Mouse (Mus musculus): ENCODE measurements at regions not wholly inside any gene's neighbourhood (a gene's known extent, or its start where the extent isn't known, plus 50 kb on each side); places are given as distances from the start of the nearest gene placed in this dataset.

DNA sequence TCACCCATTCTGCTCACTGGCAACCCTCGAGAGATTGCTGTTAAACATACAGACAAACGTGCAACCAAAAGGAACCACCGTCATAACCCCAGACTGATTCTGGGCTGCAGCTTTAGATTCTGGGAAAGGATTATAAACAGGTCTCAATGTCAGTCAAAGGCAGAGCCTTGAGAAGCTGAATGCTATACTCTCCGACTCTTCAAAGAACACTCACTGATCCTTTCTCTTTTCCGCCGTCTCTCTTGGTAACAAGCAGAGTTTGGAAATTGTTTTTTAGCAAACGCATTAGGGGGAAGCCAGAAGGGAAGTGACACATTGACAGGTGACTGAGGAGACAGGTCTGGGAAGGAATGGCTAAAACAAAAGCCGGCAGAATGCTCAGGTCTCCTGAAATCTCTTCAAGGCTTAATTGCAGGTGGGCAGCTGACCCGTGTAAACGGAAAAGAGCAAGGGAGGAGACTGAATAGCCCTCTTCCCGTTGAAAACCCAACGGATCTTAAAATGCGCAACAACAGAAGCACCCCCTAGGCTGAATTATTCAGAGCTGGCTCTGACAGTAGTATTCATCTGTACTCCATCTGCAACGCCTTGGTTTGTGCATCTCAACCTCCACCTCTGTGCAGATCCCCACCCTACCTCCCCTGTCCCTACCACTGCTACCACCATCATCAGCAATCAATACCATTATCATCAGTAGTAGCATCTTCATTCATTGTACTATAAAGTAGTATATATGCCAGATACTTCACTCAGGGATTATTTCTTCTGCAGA lies 219.6 kb downstream of the Tmem38b start:
- DNase-seq (ENCODE audit: low spot score): no peak

DNA sequence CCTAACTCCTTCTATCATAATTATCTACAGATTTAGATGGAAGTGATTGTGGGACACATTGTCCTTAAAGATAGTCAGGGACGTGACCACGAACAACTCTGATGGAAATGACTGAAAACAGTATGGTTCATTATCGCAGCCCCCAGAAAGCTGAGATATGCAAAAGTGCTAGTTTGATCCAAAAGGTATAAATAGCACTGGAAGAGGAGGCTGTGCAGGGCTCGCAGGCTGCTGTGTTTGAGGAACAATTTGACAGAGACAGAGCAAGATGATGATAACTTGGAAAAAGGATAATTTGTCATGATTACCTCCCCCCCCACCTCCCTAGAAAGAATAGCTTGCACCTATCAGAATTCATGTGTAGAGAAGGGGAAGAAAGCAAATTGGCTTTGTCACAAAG lies 238.5 kb downstream of the Tmem38b start:
- DNase-seq (ENCODE audit: low spot score): no peak

DNA sequence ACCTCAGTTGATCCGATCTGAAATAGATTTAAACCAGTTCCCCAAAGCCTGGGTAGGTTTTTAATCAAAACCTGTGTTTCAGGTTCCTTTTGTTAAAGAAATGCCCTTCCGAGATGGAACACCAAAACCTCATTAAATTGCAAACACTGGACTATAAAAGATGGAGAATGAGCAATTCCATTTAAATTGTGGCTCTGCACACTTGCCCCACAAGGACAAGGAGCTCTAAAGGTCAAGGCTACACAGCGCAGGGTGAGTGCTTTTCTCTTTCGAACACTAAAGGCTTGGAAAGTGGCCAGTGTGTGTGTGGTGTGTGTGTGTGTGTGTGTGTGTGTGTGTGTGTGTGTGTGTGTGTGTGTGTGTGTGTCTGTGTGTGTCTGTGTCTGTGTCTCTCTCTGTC lies 246.1 kb downstream of the Tmem38b start:
- no peak for DNase-seq (ENCODE audit: low spot score)

DNA sequence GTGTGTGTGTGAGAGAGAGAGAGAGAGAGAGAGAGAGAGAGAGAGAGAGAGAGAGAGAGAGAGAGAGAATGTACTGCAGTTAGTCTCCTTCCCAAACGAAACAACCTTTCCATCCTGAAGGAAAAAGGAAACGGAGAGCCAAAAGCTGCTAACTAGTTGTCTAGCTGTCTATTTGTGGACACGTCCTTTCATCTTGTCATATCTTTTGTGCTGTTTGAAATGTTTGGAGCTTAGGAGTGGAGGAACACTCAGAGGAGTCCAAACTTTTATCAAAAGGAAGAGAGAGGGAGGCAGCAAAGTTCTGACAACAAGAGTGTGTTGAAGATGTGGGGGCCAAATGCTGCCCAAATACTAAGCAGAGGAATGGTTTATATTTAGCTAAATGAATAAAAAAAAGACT lies 246.6 kb downstream of the Tmem38b start:
- no peak for DNase-seq (ENCODE audit: low spot score)

DNA sequence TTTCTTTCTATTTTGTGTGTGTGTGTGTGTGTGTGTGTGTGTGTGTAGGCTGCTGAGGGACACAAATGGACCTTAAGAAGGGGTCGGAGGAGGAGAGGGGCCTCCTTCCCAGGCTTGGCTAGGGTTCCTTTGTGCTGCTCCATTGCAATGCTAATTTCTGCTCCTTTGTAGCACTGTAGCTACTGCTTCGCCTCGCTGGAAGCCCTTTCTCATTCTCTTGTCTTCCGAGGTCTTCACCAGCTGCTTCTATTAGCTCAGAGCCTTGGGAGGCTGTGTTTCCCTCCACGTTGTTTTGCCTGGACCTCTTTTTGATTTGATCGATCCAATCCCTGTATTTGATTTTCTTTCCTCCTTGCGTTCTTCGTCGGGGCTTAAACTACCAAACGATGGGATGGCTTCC lies 247.1 kb downstream of the Tmem38b start:
- no peak for DNase-seq (ENCODE audit: low spot score)

DNA sequence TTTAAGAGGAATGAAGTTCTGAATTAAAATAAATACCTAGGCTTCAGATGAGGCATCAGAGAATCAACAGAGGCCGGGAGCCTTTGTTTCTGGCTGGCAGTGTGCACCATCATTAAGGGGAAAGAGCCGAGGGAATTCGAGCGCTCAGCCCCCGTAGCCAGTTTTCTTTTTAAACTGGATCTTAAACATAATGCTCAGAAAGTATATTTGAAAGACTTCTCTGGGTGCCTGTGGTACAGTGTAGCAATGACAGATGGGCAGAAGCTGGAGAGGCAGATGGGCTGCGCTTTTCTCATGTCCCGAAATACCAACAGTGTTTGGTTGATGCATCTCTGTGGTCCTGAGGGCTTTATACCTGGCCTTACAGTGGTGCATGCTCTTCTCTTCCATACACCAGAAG lies 247.6 kb downstream of the Tmem38b start:
- DNase-seq (ENCODE audit: low spot score): peak; percentile 59

DNA sequence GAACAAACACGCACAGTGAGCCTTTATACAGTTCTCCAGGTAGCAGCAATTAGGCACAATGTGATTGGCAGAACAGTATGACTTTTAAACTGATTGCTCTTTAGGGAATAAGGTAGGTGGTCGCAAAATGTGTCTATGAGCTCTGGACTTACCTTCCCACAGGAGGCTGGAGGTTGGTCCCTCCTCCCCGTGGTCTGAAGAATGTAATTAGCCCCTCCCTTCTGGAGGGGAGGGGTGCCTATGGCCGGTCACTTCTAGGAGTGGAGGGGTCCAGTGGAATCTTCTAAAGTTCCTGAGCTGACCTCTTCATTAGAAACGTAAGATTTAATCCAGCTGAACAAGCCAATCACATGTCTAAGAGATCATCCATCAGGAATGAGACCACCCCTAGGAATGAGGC lies 248.4 kb downstream of the Tmem38b start:
- no peak for DNase-seq (ENCODE audit: low spot score)

DNA sequence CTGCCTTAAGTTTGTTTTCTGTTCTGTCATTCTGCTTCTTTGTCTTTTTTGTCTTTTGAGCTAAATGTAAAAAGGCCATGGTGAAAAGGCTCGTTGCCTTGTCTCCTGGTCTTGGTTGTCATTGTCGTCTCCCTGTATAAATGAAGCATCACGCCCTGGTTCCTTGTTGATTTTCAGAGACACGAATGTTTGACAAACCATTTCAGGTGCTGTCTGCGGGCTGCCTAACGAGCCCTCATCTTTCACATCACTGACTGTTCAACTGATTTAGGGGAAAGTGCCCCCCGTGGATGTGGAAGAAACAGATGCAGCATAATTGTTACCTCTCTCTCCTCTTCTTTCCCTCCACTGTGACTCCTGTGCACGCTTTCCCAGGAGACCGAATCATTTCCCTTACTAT lies 254.7 kb downstream of the Tmem38b start:
- DNase-seq (ENCODE audit: low spot score): no peak

DNA sequence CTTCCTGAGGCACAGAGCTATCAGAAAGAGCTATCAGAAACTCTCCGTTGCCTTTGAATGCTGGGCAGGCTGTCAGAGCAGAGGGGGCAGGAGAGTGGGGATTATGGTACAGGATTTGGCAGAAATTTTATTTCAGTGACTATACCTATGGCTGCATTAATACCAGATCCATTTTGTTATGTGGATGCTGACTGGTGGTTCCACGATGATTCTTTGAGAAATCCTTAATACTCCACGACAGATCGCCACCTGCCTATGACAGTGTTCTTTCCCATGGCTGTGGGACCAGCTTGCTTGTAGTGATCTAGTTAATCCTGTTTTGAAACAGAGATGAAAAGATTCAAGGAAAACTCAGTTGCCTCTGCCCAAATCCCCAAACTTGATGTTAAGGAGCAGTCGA lies 255.6 kb downstream of the Tmem38b start:
- DNase-seq (ENCODE audit: low spot score): no peak

DNA sequence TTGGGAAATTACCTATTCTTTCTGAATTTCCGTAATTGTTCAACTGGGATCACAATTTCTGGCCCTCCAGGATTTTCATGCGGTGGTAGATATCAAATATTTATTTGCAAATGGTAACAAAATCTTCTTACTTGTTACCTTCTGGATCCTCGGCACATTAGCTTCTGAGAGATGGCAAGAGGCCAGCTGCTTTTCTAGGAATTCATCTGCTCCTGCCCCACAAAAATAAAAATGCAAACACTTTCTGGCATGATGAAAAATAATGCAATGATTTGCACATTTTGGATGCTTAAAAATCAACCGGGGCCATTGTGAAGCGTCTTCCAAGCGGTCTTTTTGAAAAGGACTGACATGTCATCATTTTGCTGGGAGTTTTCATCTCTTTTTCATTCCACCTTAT lies 258.9 kb downstream of the Tmem38b start:
- no peak for DNase-seq (ENCODE audit: low spot score)

DNA sequence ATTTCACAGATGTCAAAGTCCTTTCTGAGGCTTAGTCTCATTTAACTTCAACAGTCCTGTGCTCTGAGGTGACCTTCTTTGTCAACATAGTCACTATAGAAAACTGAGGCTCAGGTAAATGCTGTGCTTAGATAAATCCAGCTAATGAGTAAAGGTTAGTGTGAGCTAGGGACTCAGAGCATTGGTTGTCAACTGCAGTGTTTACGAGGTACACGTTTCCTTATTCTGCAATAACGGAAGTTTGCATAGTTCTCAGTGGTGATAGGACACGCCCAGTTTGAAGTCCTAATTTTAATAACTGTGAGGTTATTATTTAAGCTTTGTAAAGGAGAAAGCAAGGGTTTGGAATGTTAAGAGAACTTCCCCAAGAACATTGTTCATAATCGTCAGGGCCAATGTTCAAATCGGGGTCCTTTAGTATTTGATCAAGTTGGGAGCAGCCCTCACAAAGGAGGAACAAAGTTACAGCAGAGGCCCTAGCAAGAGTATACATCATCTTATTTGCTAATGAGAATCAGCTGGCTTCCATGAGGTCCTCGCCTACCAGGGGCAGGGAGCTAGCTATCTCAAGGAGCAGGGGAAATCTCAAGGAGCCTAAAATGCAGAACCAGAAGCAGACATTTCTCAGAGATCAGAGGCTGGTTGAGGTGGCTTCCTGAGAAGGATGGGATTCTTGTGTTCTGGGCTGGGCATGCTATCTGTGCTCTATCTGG lies 268.6 kb downstream of the Tmem38b start:
- DNase-seq (ENCODE audit: low spot score): no peak

DNA sequence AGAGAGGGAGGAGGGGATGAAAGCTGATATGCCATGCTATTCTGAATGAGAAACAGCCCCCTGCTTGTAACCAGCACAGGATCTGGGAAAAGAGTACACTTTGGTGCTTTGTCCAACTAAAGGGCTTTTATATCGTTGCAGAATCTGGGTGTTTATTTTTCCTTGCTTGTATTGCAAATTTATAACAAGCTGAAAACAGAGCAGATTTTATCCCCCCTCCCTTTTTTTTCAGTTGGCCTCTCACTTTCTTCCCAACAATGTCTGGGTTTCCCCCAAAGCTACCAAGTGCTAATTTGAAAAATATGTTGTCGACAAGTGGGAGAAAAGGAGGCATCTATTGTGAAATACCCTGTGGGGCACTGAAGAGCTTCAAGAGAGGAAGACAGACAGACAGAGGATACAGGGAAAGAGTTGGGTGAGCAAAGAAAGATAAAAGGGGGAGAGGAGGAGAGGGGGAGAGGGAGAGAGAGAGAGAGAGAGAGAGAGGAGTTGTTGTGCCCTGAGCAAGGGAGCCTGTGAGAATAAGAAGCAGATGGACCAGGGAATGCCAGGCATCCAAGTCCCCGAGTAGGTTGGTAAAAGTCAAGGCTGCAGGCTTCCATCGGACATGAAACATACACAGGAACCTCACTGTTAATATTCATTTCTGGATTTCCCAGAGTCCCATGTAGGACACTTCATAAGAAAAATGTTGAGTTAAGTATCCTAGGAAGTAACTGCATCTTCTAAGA lies 269.5 kb downstream of the Tmem38b start:
- no peak for DNase-seq (ENCODE audit: low spot score)

DNA sequence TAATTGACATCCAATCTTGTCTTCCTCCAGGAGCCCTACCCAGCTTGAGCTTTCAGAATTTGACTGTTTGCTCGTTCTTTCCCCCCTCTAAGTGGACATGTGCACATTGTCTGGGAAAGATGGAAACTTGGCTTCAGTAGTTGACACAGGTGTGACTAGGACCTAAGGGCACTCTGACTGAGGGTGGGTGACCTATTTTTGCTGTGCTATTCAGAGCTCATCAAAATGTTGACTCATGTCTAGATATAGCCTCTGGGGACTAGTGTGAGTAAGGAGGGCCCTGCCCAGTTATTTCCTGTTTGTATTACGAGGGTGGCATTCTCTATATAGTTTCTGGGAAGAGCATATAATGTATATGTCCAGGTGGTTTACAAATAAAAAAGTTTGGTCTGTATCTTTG lies 271.7 kb downstream of the Tmem38b start:
- DNase-seq (ENCODE audit: low spot score): no peak

DNA sequence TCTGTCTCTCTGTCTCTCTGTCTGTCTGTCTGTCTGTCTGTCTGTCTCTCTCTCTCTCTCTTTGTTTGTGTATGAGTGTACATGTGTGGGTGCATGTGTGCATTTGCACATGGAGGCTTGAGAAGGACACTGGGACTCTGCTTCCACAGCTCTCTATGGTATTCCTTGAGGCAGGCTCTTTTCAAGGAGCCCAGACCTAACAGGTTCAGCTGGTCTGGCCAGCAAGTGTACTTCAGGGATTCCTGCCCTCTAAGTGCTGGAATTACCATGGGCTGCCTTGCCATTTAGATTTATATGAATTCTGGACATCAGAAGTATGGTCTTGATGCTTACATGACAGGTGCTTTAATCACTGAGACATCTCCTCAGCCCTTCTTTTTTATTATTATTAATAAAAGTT lies 274.4 kb downstream of the Tmem38b start:
- DNase-seq (ENCODE audit: low spot score): no peak

DNA sequence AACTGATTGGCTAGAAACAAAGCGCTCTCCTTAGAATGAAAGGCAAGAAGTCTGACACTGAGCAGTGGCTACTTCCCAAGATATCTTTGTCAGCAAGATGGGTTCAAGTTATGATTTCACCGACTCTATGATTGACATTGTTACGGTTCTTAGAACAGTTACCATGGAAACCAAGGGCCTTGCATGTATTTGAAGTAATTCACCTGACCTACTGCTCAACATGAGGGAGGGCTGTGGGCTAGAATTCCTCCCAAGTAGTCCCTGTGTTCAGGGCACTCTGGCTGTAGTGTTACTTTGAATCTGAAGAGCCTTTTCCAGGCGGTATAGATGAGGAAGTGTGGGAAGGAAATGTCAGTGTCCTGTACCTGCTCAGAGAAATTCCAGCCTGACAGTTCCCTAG lies 281.1 kb downstream of the Tmem38b start:
- DNase-seq (ENCODE audit: low spot score): no peak

DNA sequence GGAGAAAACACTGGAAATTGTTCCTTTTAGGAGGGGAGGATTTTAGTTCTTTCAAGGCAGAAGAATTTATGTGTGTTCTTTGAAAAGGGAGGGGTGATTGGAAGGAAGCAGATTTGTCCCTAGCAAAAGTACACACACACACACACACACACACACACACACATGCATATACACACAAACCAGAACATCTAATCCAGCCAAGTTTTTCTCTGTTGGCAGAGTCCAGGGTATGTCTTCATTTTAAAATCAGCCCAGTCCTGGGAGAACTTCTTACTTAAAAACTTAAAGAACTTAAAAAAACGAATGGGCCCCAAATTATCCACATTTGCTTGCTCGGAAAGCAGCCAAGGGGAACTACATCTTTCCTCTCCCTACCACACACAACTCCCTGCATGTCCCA lies 290.5 kb downstream of the Tmem38b start:
- DNase-seq (ENCODE audit: low spot score): no peak

DNA sequence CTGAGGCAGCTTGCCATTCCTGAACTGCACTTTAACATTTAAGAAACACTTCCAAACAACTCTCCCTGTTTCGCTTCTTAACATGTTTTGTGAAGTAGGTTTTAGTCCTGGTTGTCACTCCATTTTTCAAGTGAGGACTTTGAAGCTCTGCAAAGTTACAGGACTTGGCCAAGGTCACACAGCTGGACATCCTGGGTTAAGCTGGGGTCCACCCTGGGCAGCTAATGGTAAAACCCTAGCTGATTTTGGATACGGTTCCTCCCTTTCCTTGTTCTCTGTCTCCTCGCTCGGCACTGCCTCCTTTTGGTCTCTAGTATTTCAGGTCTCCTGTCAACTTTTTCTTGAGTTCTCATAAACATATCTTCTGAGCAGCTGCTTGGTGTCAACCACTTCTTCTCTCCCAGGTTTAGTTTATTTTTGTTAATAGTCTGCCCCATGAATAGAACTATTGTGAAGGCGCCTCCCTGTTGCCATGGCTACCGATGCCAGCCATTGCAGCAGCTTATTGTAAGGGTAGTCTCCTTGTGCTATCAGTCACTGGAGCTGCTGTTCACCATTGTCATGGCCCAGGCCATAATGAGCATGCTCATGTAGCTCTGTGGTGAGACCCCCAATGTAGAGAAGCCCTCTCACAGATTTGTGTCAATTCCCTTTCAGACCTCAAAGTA lies 292.5 kb downstream of the Tmem38b start:
- no peak for DNase-seq (ENCODE audit: low spot score)

DNA sequence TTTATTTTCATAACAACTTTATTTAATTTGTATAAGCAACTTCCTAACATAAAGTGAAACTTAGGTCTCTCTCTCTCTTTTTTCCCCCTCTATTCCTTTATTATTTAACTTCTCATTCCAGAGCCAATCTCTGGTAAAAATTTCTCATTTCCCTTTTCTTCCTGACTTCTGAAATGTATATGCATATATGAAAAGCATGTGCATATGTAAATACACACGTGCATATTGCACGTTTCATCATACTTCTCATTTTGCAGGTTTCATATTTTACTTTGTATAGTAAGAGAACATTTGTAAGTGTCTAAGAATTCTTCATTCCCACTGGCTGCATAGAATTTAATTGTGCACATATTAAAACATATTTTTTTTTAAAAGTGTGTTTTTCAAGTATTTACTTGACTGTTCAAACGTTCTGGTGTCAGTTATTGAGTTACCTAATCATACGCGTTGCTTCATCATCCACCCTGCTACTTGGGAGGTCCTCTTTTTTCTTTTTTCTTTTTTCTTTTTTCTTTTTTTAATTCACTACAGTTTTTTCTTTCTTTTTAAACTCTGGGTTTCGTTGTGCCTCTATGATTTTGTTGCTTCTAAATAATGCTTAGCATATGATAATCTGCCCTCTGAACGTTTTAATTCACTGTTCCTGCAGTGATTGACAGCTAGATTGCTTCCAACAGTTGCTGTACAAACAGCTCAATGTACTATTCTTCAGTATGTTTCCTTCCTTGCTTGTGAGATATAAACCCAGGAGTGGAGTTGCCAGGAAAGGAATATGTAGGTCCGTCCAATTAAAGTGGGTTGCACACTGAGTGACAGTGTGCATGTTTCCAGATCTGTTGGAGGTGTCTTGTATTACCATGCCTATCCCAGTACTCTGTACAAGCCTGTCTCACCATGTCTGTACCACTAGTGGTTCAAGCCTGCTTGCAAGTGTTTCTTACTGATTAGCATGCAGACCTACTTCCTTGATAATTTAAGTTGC lies 303.2 kb downstream of the Tmem38b start:
- no peak for DNase-seq (ENCODE audit: low spot score)

DNA sequence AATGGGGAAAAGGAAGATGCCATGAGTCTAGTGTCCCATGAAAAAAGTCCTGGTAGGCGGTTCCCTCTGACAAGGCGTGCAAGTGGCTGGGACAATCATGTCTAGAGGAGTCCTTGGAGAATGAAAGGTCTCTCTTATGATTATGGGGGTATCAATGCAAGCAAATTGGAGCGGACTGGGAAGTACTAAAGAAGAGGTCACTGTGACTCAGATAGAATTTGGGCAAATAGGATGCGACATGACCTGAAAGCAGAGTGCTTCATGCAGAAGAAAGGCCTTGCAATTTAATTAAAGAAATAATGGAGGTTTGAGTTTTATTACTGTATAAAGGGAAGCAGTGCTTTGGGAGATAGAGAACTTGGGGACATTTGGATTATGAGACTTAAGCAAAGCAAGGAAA lies 330.3 kb downstream of the Tmem38b start:
- no peak for DNase-seq (ENCODE audit: low spot score)

DNA sequence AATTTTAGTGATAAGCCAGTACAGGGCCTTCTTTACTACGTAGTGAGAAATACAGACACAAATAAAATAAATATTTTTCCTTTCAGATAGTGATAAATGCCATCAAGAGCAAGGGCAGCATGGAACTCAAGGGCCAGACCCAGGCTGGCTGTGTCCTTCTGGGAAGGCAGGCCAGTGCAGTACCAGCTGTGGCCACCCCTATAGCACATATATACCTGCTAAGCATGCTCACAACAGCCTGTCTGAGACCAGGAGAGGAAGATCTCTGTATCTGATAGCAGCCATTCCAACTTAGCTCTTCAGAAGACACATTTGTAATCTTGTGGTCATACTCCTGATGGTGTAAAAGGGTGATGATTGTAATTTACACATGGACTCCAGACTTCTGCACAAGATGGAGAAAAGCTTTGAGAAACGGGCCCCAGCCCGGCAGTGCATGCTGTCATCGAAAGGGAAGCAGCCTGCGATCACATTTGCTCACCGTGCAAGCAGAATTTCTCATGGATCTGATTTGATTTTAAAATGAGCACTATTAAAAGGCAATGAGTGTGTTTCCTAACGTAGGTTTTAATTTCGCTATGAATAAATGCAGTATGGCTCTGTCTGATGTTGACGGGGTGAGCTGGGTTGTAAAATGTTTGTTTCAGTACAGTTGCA lies 335.6 kb downstream of the Tmem38b start:
- no peak for DNase-seq (ENCODE audit: low spot score)

DNA sequence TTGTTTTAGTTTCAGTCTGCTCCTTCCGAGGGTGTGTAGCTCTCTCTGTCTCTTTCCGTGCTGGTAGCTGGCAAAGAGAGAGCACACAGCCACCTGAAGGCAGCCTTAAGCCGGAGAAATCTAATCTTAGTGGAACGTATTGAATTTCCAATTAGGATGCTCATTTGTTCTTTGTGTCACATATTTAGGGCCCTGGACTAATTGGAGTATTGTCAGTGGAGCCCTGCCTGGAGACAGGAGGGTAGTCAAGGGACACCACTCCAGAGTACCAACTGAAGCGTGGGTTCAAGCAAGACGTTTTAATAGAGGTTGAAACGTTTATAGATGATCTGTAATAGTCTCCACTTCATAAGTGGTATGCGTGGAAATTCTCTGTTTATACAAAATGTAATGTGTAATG lies 336.5 kb downstream of the Tmem38b start:
- no peak for DNase-seq (ENCODE audit: low spot score)

Data from layer of hippocampus, adult 9-10 months (tissue).